Mouse (Mus musculus) hindbrain, postnatal 0 days (tissue): ENCODE data around the gene Hspb7. TPM values are rescaled to one million over a fixed set of nuclear protein-coding genes. Genes with fewer than 3 reads are reported as not detected.

ENCODE experiments used
- ATAC-seq: fragments of 200-750 bp; cut with Nextera tagmentation; 2 replicates; pipeline ENCODE4 v1.8.0; 2017; ENCODE audit warnings: mild to moderate bottlenecking, moderate TSS enrichment, moderate library complexity
- DNase-seq: peaks from one replicate; pipeline ENCODE4 v3.0.0-alpha.2; 2015; ENCODE audit warnings: low spot score
- H3K27ac ChIP-seq: fragments of 300-500 bp; sonication (generic); 2 replicates; pipeline ENCODE4 v1.5.1; 2014; ENCODE audit warnings: mild to moderate bottlenecking
- H3K27me3 ChIP-seq: fragments of 300-500 bp; sonication (generic); 2 replicates; pipeline ENCODE4 v1.6.1; 2014; ENCODE audit warnings: low read length, mixed read lengths; ENCODE audit not compliant: insufficient read depth
- H3K36me3 ChIP-seq: fragments of 300-500 bp; sonication (generic); 2 replicates; pipeline ENCODE4 v1.6.1; 2014; ENCODE audit warnings: low read length, mixed read lengths; ENCODE audit not compliant: insufficient read depth
- H3K4me1 ChIP-seq: fragments of 300-500 bp; sonication (generic); 2 replicates; pipeline ENCODE4 v1.6.1; 2014; ENCODE audit warnings: antibody characterized with exemption, low read length, mixed read lengths; ENCODE audit not compliant: insufficient read depth
- H3K4me2 ChIP-seq: fragments of 300-500 bp; sonication (generic); 2 replicates; pipeline ENCODE4 v1.6.1; 2014; ENCODE audit warnings: low read depth, mild to moderate bottlenecking, low read length, moderate library complexity, mixed read lengths
- H3K4me3 ChIP-seq: fragments of 300-500 bp; sonication (generic); 2 replicates; pipeline ENCODE4 v1.5.1; 2014; ENCODE audit warnings: low read length
- H3K9ac ChIP-seq: fragments of 300-500 bp; sonication (generic); replicated peaks from 2 replicates; pipeline ENCODE4 v1.6.1; 2014; ENCODE audit warnings: mild to moderate bottlenecking, low read length, moderate library complexity, mixed read lengths
- H3K9me3 ChIP-seq: fragments of 300-500 bp; sonication (generic); 2 replicates; pipeline ENCODE4 v1.6.1; 2016; ENCODE audit warnings: low read length, mixed read lengths
- CTCF ChIP-seq: IDR thresholded peaks from 2 replicates; pipeline ENCODE4 v1.5.1; 2016; ENCODE audit warnings: antibody characterized with exemption, control low read depth, low read depth
- WGBS: fragments of 180-500 bp; shearing (Covaris S2); extraction: QIAGEN DNeasy Blood & Tissue Kit; methylation state at CpG from one replicate; pipeline ENCODE4 v1.1.7; 2014; 5-methylcytosine and 5-hydroxymethylcytosine counted together
- polyA plus RNA-seq: library from polyadenylated mRNA; unstranded; fragments of >200 nt; fragmentation: Nextera tagmentation; extraction: Ambion mirVana; gene quantifications from 2 replicates; pipeline ENCODE4 v1.2.1, GENCODE M21; 2015
- total RNA-seq: library from RNA; depleted of rRNA; stranded (reverse); fragments of >200 nt; gene quantifications from 2 replicates; pipeline ENCODE4 v1.2.3, GENCODE M21; 2014

The Hspb7 gene
- total and polyA plus RNA-seq, 2 experiments from 2014 or later, result 0.06 TPM; not detected in 1

DNA sequence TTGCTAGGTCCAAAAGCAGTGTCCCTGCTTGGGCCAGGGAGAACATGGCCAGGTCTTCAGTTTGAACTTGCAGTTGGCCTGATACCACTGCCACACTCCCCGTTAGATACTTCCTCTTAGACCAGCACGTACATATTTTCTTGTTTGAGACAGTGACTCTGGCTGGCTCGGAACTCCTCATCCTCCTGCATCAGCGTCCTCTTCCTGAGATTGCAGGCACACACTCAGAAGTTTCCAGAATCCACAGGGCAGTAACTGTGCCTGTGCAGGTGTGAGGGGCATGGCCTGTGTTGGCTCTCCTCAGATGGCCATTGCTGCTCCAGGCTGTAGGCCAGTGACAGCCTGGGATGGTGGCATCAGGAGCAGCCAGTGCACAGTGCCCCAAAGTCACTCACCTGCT is 39.9 kb downstream of the Hspb7 start:
- Histone ChIP-seq H3K36me3 (peaks cover 29% of the 10 kb centered on the region), H3K9me3 (no peaks in the 10 kb centered on the region), H3K27ac (no peak overlapping the region), H3K27me3 (no peaks in the 10 kb centered on the region), H3K4me3 (no peak overlapping the region), H3K4me1 (no peaks in the 10 kb centered on the region; the same call in 1 of the 2 replicates), H3K4me2 (no peak overlapping the region), H3K9ac (no peak overlapping the region)
- DNase-seq (no peak), ATAC-seq (no peak)
- TF ChIP-seq CTCF, result no peak
- WGBS, result 91% methylated on average over 4 of the region's 4 CpGs

DNA sequence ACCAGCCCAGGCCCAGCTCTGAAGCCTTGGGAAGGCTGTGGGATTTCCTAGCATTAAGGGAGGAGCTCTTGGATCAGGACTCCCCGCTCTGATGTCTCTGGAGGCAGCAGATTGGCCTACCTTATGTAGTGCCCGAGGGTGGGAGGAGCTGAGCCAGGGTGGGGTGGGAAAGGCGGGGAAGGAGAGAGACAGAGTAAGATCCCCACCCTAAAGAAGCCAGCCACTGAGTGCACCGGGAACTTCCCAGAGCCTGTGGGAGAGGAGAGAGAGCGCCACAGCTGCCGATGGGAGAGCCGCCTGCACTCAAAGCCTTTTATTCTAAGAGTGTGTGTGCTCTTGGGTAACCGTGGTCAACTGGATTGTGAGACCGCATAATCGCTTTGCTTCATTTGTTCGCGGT is 40.5 kb downstream of the Hspb7 start:
- no peak overlapping the region for H3K27ac ChIP-seq
- no peak overlapping the region for H3K4me3 ChIP-seq
- no peaks in the 10 kb centered on the region for H3K27me3 ChIP-seq
- TF ChIP-seq CTCF, result no peak
- DNase-seq (no peak), ATAC-seq (no peak)
- no peak overlapping the region for H3K9ac ChIP-seq
- H3K4me1 ChIP-seq, result no peaks in the 10 kb centered on the region; the same call in 1 of the 2 replicates
- H3K4me2 ChIP-seq, result no peak overlapping the region
- no peaks in the 10 kb centered on the region for H3K9me3 ChIP-seq
- peaks cover 34% of the 10 kb centered on the region for H3K36me3 ChIP-seq
- 34% methylated on average over 12 of the region's 12 CpGs for WGBS

DNA sequence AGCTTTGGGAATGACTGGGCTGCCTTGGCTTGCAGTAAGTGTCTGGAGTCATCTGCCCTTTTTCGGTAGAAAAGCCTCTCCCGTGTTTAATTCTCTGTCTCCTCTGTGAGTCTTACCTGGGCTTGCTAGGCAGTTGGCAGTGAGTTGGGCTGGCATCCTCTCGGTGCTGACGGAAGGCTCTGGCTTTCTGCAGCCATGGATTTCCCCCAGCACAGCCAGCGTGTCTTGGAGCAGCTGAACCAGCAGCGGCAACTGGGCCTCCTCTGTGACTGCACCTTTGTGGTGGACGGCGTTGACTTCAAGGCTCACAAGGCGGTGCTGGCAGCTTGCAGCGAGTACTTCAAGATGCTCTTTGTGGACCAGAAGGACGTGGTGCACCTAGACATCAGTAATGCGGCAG is 41.0 kb downstream of the Hspb7 start:
- Histone ChIP-seq H3K9ac (no peak overlapping the region), H3K36me3 (peaks cover 39% of the 10 kb centered on the region), H3K27ac (no peak overlapping the region), H3K27me3 (no peaks in the 10 kb centered on the region), H3K4me2 (no peak overlapping the region), H3K4me1 (no peaks in the 10 kb centered on the region; the same call in 1 of the 2 replicates), H3K9me3 (no peaks in the 10 kb centered on the region), H3K4me3 (no peak overlapping the region)
- ATAC-seq (no peak), DNase-seq (no peak)
- no peak for TF ChIP-seq CTCF
- WGBS, result 79% methylated on average over 12 of the region's 12 CpGs

DNA sequence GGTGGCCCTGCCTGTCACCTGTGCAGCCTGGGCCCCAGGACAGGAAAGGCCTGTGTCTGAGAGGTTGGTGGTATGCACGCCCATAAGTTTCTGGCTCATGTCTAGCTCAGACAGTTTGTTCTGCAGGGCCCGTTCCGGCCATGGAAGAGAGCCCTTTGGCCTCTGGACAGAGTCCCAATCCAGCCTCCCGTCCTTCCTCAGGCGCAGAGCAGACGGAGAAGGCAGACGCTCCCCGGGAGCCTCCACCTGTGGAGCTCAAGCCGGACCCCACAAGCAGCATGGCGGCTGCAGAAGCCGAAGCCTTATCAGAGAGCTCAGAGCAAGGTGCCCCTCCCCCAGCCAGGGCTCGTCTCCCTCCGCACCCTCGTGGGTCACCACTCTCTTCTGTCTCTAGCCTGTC is 42.9 kb downstream of the Hspb7 start:
- no peaks in the 10 kb centered on the region for H3K9me3 ChIP-seq
- TF ChIP-seq CTCF, result no peak
- H3K4me1 ChIP-seq, result no peaks in the 10 kb centered on the region; the same call in 1 of the 2 replicates
- no peak overlapping the region for H3K27ac ChIP-seq
- no peak overlapping the region for H3K4me3 ChIP-seq
- WGBS, result 68% methylated on average over 14 of the region's 14 CpGs
- no peak for ATAC-seq
- H3K27me3 ChIP-seq, result no peaks in the 10 kb centered on the region
- no peak overlapping the region for H3K9ac ChIP-seq
- no peak overlapping the region for H3K4me2 ChIP-seq
- DNase-seq, result no peak
- H3K36me3 ChIP-seq, result peaks cover 52% of the 10 kb centered on the region

DNA sequence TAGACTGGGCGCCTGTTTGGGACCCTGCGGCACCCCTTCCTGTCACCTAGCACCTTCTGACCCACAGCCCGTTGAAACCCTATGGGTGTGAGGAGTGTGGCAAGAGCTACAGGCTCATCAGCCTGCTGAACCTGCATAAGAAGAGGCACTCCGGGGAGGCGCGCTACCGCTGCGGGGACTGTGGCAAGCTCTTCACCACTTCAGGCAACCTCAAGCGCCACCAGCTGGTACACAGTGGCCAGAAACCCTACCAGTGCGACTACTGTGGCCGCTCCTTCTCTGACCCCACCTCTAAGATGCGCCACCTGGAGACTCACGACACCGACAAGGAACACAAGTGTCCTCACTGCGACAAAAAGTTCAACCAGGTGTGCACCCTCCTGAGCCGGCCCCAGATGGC is 44.1 kb downstream of the Hspb7 start:
- no peak for TF ChIP-seq CTCF

DNA sequence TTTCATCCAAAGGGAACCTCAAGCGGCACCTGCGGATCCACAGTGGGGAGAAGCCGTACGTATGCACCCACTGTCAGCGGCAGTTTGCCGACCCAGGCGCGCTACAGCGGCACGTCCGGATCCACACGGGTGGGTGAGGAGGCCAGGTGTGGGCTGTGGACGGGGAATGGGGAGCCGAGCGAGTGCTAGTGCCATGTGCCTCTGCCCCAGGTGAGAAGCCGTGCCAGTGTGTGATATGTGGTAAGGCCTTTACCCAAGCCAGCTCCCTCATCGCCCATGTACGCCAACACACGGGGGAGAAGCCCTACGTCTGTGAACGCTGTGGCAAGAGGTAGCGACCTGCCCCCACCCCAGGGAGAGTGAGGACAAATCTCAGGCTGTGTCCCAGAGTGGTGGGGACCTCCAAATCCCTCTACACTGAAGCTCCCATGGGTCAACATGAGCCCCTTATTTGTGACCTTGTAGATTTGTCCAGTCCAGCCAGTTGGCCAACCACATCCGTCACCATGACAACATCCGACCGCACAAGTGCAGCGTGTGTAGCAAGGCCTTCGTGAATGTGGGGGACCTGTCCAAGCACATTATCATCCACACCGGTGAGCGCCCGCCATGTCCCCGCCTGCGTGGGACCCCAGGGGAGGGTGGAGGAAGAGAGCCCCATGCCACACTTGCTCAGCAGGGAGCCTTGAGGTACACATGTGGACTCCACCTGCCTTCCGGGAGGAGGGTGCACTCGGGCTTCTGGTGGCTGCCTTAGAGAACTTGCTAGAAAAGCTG is 45.1 kb downstream of the Hspb7 start:
- ATAC-seq (peak; percentile 30; the same call in 1 of the 2 replicates), DNase-seq (no peak)
- Histone ChIP-seq H3K4me2 (no peak overlapping the region), H3K27me3 (no peaks in the 10 kb centered on the region), H3K4me1 (no peaks in the 10 kb centered on the region), H3K9me3 (no peaks in the 10 kb centered on the region), H3K9ac (no peak overlapping the region), H3K27ac (no peak overlapping the region), H3K36me3 (peaks cover 68% of the 10 kb centered on the region), H3K4me3 (no peak overlapping the region)
- 82% methylated on average over 34 of the region's 34 CpGs for WGBS
- no peak for TF ChIP-seq CTCF

More for the DNA sequence above, 44.1 kb downstream of the Hspb7 start:
- DNase-seq, result no peak
- WGBS, result 80% methylated on average over 16 of the region's 16 CpGs
- no peaks in the 10 kb centered on the region for H3K9me3 ChIP-seq
- ATAC-seq, result no peak
- no peak overlapping the region for H3K4me2 ChIP-seq
- no peak overlapping the region for H3K9ac ChIP-seq
- H3K27me3 ChIP-seq, result no peaks in the 10 kb centered on the region
- no peak overlapping the region for H3K27ac ChIP-seq
- peaks cover 61% of the 10 kb centered on the region for H3K36me3 ChIP-seq
- no peak overlapping the region for H3K4me3 ChIP-seq
- H3K4me1 ChIP-seq, result no peaks in the 10 kb centered on the region

DNA sequence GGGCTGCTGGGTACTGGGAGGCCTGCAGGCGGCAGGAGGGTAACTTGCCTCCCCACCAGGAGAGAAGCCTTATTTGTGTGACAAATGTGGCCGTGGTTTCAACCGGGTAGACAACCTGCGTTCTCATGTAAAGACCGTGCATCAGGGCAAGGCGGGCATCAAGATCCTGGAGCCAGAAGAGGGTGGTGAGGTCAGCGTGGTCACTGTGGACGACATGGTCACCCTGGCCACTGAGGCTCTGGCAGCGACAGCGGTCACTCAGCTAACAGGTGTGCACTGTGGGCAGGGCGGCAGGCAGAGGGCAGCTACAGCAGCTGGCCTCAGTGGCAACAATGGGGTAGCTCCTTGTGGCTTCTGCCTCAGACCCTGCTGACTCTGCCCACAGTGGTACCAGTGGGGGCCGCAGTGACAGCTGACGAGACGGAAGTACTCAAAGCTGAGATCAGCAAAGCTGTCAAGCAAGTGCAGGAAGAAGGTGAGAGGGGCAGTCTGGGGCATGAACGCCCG is 45.8 kb downstream of the Hspb7 start:
- H3K36me3 ChIP-seq, result peaks cover 71% of the 10 kb centered on the region
- no peak for TF ChIP-seq CTCF
- no peak overlapping the region for H3K4me3 ChIP-seq
- WGBS, result 82% methylated on average over 16 of the region's 16 CpGs
- H3K4me1 ChIP-seq, result no peaks in the 10 kb centered on the region
- no peaks in the 10 kb centered on the region for H3K9me3 ChIP-seq
- H3K4me2 ChIP-seq, result no peak overlapping the region
- no peak overlapping the region for H3K9ac ChIP-seq
- no peak for DNase-seq
- H3K27ac ChIP-seq, result no peak overlapping the region
- no peak for ATAC-seq
- no peaks in the 10 kb centered on the region for H3K27me3 ChIP-seq
